Mouse (Mus musculus) urinary bladder, postnatal 14 days (tissue): ENCODE results near the gene Spag7.

Experiments used
- DNase-seq: peaks from one replicate; pipeline ENCODE4 v3.0.0; 2021; ENCODE audit warnings: low spot score

The Spag7 gene

GRCm38 (mm10) chr11:70643051-70643450 is 26.2 kb downstream of the Spag7 start:
- no peak for DNase-seq

- no peak for DNase-seq
Measured at GRCm38 (mm10) chr11:70641241-70641640, 28.0 kb downstream of the Spag7 start.

GRCm38 (mm10) chr11:70639976-70640375 is 29.2 kb downstream of the Spag7 start:
- DNase-seq, result no peak

- DNase-seq, result no peak
Measured at GRCm38 (mm10) chr11:70638714-70639278, 30.4 kb downstream of the Spag7 start, which contains the start of gene Gp1ba. TSS of gene Gp1ba (plus strand) at chr11:70639122.

- DNase-seq, result no peak
Measured at GRCm38 (mm10) chr11:70638293-70638692, 30.9 kb downstream of the Spag7 start.

- no peak for DNase-seq
Measured at GRCm38 (mm10) chr11:70637764-70638163, 31.5 kb downstream of the Spag7 start.

GRCm38 (mm10) chr11:70635601-70636000 is 33.6 kb downstream of the Spag7 start:
- peak; percentile 60 for DNase-seq

GRCm38 (mm10) chr11:70630129-70630528 is 39.1 kb downstream of the Spag7 start:
- DNase-seq, result no peak

GRCm38 (mm10) chr11:70629557-70629956 is 39.7 kb downstream of the Spag7 start:
- DNase-seq, result no peak

GRCm38 (mm10) chr11:70628431-70628830 is 40.8 kb downstream of the Spag7 start:
- no peak for DNase-seq

GRCm38 (mm10) chr11:70626877-70627276 is 42.3 kb downstream of the Spag7 start:
- no peak for DNase-seq

GRCm38 (mm10) chr11:70625473-70625872 is 43.7 kb downstream of the Spag7 start:
- peak; percentile 50 for DNase-seq

GRCm38 (mm10) chr11:70623053-70623742 is 46.0 kb downstream of the Spag7 start:
- DNase-seq, result no peak

- no peak for DNase-seq
Measured at GRCm38 (mm10) chr11:70621972-70622814, 47.0 kb downstream of the Spag7 start.

- DNase-seq, result no peak
Measured at GRCm38 (mm10) chr11:70619101-70619500, 50.1 kb downstream of the Spag7 start, which contains the start of gene Chrne. TSS of gene Chrne (minus strand) at chr11:70619216.

GRCm38 (mm10) chr11:70615516-70616093 is 53.6 kb downstream of the Spag7 start, which contains the start of gene 4930544D05Rik:
TSS of gene 4930544D05Rik (plus strand) at chr11:70615848.
- DNase-seq, result no peak

GRCm38 (mm10) chr11:70615074-70615473 is 54.1 kb downstream of the Spag7 start:
- DNase-seq, result peak; percentile 77
